Mouse (Mus musculus) testis, postnatal 14 days (tissue): ENCODE data around the gene Eps15.
A peak's percentile ranks its signal among the peaks of the same experiment; 100 is the strongest.

Source experiments
- DNase-seq: peaks from one replicate; pipeline ENCODE4 v3.0.0; 2021; ENCODE audit warnings: low spot score

Gene Eps15

DNA sequence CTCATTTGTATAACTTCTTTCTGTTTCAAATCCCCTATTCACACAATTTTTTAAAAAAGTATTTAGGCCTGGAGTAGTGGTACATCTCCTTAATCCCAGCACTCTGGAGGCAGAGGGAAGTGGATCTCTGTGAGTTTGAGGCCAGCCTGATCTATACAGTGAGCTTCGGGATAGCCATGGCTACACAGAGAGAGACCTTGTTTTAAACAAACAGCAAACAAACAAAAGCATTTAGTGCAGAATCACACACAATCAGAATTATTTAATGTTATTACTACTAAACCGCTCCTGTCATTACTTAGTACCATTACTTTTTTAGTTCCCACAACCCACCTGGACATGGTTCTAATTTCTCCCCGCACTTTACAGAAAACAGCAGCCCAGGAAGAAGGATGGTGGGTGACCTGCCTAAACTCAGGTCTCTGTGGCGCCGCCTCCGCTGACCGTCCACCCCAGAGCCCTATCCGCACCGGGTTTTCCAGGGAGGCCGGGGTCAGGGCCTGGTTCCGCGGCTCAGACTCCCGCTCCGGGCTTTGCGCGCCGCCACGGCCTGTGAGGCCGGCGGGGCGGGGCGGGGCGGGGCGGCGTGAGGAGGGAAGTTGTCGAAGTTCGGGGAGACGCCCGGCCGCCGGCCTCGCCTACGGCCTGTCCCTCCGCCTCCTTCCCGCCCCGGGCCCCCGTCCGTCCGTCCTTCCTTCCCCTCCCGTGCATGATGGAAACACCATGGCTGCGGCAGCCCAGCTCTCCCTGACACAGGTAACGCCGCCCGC lies at the start of gene Eps15:
Gene Eps15, plus strand, starts transcription at position 580 of the 770 bp plus-strand sequence.
- DNase-seq, result peak; percentile 94

DNA sequence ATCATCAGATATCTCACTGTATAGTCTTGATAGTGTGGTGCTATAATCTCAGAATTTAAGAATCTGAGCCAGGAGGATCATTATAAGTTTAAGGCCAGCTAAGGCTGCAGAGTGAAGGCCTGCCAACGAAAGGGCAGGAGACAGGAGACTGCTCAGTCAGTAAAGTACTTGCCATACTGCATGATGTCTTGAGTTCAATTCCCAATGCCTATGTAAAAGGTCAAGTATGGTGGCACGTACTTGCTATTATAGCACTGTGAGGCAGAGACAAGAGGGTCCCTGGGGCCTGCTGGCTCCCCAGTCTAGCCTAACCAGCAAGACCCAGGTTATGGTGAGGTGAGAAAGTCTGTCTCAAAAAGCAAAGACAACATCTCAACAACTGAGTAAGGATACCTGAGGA lies 45.9 kb upstream of the Eps15 start, which contains the start of gene Calr4:
Gene Calr4, plus strand, starts transcription at position 301 of the 400 bp plus-strand sequence.
- no peak for DNase-seq

DNA sequence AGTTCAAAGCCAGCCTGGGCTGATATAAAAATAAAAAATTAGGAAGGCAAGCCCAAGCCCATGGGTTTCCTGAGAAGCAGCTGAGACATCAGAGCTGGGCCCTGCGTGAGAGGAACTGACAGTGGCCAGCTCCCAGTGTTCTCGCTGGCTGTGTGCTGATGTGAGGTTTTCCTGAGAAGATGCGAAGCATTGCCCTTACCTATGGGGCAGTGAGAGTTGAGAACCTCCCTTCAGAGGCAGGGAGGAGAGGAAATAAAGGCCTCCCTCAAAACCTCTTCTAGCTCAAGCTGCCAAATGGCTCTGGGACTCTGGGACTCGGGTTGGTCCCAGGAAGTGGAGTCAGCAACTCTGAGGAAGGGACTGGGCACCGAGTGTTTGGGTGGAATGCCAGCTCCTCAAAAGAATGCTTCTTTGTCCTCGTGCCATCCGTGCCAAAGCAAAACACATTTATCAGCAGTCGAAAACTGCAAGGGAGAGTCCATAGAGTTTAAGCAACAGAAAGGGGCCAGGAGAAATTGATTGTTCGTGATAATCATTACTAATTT lies 45.2 kb upstream of the Eps15 start:
- peak; percentile 63 for DNase-seq

DNA sequence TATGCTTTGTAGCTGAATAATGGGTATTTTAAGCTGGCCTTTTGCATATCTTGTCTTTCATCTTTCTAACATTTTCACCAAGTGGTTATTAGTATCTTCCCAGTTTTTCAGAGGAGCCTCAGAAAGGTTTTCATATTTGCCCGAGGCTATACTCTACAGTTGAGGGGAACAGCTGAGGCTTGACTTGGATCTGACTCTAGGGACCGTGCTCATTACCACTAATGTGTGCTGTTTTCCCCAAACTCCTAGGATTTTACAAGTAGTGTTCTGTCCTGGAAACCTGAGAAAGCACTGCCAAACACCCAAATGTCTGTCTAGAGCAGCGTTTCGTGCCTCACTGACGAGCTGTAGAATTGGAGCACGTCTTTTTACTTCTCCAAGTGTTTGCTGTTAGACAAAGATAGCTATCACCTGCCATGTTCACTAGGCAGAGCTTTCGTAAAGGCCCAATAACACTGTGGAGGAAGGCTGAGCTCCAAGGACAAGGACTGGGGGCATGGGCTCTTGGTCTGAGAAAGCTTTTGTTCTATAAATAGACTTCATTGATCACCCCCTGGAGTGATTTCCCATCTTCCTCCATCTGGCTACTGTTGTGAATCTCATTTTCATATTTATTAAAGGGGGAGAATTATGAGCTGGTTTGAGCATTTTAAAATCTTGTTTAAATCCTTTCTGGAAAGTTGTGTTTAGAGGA lies 43.7 kb upstream of the Eps15 start:
- DNase-seq, result no peak

DNA sequence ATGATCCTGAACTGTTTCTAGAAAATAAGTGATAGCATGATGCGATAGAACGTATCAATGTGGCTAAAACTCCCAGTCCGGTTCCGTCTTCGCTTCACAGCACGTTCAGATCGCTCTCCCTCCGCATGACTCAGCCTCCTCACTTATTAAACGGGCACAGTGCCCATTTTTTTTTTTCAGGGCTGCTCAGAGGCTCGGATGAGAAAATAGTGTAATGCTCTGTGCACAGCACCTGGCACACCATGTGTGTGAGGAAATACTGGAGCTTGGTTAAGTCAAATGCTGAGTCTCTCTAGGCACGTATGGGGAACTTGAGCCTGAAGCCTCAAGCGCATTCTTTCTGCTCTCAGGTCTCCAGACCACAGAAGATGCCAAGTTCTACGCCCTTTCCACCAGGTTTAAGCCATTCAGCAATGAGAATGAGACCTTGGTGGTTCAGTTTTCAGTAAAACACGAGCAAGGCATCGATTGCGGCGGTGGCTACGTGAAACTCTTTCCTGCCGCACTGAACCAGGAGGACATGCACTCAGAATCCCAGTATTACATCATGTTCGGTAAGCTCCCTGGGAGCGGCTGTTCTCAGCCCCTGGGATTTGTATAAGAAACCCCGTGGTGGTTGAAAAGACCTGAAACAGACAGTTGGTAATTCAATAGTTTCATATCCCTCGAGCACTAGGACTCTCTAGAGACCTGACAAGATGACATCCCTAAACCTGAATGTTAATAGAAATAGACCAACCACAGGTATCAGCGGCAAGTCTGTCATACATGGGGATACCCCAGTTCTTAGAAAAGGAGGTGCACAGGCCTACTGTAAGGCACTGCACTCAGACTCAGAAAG lies 41.4 kb upstream of the Eps15 start:
- peak; percentile 58 for DNase-seq

DNA sequence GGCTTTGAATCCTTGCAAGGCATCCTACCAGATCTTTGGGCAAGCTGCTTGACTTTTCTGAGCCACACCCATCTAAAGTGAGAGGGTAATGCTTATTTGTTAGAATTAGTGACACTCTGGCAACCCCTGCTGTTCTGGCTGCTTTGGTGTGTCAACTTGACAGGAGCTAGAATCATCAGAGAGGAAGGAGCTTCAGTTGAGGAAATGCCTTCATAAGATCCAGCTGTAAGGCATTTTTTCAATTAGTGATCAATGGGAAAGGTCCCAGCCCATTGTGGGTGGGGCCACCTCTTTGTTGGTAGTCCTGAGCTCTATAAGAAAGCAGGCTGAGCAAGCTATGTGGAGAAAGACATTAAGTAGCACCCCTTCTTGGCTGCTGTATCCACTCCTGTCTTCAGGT lies 38.8 kb upstream of the Eps15 start:
- no peak for DNase-seq

DNA sequence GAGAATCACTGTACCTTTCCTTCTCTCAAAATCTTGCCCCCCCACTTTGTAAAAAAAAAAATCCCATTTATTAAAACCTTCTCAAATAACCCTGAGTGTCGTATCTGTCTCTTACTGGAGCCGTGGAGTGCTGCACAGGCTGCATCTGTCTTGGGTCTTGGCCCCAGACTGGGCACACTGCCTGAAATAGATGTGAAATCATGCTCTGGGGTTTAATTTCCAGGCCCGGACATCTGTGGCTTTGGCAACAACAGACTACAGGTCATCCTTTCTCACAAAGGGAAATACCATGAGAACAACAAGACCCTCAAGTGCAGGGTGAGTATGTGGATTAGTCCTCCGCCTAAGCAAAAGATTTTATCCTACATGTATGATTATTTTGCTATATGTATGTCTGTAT lies 38.1 kb upstream of the Eps15 start:
- peak; percentile 73 for DNase-seq

DNA sequence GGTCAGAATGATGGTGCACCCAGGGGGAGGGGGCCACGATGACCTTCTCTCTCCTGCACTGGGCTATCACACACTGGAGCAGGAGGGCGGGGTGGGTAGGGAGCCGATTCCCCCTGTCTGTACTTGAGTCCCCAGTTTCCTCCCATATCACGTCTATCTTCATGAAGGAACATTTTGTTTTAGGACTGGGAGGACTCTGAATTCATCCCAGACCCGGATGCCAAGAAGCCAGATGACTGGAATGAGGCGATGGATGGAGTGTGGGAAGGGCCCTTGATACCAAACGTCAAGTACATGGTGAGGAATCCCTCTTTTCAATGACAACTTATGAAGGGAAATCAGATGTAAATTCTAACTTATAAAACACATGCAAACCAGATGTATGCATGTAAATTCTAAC lies 35.6 kb upstream of the Eps15 start:
- peak; percentile 63 for DNase-seq

DNA sequence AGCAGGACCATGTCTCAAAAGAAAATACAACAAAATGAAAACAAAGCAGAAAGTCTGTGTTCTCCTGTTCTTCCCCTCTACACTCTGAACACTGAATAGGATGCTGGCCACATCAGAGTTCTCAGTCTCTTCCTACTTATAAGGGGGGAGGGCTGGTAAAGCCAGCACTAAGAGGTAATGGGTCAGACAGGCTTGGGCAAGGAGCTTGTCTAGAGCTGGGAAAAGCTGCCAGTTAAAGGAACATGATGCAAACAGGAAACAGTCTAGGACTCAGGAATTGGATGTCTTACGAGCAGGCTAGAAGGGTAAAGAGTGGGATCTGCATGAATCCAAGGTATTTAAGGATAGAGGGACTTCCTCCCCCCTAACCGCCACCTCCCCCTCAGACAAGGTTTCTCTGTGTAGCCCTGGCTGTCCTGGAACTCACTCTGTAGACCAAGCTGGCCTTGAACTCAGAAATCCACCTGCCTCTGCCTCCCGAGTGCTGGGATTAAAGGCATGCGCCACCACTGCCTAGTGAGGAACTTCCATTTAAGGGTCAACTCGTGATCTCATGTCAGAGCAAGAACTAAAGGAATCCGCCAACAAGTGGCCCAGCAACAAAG lies 35.0 kb upstream of the Eps15 start:
- DNase-seq, result no peak

DNA sequence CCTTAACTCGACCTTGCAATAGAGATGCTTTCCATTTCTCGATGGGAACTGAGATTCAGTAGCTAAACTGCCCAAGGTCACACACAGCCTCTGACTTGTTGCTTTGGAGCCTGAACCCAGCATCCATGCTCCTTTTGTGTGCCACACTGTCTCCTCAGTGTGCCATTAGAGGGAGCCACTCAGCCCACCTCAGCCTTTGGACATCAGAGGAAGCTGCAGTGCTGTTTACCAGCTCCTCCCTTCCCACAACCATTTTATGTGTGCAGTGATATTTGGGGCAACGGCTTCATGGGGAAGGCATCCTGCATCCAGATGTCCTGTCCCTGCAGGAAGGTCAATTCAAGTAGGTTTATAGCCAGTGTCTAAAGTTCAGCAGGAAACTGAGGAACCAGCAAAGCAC lies 28.5 kb upstream of the Eps15 start:
- DNase-seq, result no peak

DNA sequence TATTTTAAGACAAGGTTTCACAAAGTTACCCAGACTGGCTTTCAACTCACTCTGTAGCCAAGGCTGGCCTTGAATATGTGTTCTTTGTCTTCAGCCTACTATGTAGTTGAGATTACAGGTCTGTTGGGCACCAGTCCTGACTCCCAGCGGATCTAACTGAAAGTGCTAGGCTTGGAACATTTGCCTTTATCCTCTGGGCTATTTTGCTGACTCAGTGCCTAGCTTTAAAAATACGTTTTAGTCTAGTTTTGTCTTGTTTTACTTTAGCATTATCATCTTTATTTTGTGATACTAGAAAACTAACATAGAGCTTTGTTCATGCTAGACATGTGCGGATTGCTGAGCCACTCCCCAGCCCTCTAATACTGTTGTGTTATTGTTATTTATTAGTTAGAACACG lies 27.9 kb upstream of the Eps15 start:
- DNase-seq, result no peak

DNA sequence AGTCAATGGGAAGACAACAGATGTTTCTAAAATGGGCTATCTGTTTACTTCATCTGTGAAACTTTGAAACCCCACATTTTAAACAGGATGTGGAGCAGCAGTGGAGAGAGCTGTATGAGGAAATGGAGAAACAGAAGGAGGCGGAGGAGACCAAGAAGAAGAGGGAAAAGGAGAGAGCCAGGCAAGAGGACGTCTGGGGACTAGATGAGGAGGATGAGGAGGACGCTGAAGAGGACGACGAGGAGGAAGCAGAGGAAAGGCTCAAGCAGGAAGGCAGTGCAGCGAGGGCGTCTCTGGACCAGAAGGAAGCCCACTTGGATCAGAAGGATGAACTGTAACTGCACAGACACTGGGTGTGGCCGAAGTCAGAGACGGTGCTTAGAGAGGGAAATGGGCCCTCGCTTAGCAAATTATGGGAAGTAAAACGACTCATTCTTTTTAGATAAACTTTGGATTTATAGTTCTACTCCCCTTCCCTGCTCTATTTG lies 26.4 kb upstream of the Eps15 start:
- no peak for DNase-seq

DNA sequence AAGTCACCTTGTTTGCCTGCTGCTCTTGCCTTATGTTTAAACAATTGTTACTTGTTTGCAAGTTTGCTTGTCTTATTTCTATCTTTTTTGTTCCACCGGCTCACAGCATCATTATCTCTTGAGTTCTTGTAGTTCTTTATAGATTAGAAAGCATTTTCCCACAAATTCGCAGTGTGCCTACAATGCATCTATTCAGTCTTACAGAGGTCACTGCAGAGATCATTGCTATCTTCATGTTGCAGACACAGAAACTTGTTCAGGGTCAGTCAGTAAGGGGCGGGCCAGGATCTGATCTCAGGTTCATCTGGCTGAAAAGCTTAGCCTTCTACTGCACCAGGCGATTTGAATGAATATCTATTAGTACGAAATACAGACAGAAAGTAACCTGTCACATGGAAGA lies 25.6 kb upstream of the Eps15 start:
- DNase-seq, result peak; percentile 58

DNA sequence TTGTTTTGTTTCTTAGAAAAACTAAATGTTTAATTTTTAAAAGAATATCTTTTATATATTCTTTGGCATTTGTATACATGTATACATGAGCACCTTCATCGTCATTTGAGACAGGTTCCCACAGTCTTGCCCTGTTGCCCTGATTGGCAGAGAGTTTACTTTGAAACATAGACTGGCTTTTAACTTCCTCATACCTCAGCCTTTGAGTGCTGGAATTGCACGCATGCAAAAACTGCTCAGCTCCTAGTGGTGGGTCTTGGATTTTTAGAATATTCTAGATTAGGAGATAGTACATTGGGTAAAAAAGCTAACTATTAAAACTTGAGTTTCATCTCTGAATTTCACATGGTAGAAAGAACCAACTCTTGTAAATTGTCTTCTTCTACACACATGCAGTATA lies 24.7 kb upstream of the Eps15 start:
- DNase-seq, result no peak

DNA sequence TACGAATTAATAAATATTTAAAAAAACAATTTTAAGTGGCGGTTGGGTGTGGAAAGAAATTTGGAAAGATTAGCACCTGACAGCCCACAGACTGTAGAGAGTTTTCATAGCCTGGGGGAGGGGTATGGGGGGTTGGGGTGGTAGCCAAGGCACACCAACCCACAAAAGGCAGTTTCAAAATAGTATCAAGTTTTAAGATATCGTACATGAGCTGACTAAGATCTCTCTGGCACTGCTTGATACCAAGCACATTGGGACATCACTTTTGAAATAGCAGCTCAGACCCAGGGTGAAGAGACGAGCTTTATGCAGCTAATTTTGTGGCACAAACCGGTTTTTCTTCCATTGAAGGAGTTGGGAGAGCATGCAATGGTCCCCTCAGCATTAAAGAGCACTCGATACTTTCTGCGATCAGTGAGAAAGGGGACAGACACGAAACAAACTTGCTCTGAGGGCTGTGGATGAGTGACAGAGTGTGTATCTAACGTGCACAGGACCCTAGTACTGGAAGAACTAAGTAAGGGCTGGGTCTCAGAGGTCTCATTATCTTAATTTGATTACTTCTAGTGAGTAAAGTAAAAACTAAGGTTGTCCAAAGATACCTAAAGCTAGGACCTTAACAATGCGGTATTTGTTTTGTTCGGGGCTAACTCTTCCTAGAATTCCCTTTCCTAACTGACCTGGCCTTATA lies 24.2 kb upstream of the Eps15 start:
- DNase-seq, result no peak

DNA sequence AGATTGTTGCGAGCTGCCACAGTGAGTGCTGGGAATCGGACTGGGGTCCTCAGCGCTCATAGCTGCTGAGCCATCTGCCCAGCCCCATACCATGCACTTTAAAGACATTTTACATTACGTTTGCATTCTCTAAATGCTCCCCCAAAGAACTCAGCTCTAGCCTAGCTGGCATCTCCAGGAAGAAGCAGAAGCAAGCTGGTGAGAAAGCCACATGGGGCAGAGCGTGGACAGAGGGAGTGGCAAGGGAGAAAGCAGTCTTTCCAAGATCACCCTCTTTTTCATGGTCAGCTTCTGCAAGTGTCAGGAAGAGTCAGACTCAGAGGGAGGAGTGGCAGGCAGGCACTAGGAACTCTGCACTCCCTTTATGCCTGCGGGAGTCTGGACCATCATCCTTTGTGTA lies 23.3 kb upstream of the Eps15 start:
- DNase-seq, result no peak

DNA sequence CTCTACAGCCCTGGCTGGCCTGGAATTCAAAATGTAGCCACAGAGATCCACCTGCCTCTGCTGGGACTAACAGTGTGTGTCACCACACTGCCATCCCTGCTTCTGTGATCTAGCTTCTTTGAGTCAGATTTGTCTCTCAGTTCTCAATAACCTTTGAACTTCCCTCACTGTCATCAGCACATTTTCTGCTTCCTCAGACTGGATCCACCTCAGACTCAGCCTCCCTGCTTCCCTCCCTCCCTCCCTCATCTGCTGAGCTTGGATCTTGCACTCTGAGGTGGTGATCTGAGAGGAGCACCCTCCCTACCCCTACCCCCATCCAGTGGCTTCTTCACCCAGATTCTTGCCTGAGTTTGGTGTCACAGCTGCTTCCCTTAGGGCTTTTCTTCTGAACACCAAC lies 22.4 kb upstream of the Eps15 start:
- DNase-seq, result no peak

DNA sequence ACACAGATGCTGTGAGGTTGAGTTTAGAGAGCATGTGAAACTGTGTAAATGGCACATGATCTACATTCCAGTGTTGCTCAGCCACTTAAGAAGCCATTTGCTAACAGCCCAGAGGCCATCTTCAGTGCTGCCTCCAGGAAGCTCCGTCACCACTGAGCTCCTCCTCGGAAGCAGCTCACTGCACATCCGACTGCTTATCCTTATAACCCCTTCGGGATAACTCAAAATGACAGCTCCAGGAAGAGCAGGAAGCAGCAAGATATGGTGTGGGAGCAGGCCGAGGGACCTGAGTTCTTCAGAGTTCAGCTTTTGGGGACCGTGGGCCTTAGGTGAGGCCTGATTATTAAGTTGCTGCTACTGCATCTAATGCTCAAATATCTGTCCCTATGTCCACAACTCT lies 18.0 kb upstream of the Eps15 start:
- DNase-seq, result no peak

DNA sequence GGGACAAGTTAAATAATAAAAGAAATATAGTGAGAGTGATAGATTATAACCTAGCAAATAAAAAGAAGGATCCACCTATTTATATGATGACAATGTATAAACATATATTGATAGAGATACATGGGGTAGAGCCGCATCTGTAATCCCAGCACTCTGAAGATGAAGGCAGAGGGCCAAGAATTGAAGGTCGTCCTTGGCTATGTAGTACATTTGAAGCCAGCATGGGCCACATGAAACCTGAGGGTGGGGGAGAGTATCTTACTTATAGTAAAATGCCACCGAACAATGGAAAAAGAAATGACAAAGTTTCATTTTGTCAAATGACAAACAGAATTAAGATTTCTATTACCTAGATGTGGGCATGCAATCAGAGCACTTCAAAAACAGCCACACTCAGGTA lies 14.0 kb upstream of the Eps15 start:
- no peak for DNase-seq

DNA sequence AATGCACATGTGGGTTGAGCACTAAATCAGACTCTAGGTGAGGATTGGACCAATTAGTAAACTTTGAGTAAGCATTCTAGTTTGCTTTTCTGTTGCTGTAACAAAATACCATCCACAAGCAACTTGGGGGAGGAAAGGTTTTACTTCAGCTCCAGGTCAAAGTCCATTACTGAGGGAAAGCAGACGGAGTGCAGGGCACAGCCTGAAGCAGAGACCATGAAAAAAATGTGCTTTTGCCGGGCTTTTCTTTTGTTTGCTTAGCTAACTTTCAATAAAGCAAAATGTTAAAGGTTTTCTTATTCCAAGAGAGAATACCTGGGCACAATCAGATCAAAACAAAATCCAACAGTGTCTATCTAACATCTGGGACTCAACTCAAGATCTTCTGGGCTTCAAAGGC lies 13.3 kb upstream of the Eps15 start:
- DNase-seq, result no peak

DNA sequence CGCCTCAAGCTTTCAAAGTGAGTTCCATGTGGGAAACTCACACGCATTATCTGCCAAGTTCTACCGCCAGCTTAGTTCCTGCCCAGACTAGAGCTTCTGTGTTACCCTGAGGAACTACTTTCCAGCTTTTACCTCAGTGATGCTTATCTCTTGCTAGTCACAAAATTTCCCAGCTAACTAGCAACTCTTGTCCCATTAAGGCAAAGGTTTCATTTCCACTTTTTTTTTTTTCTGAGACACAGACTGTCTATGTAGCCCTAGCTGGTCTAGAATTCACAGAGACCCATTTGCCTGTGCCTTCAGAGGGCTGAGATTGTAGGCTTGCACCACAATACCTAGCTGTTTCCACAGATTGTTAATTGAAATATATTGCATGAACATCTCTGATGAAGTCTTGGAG lies 12.6 kb upstream of the Eps15 start:
- no peak for DNase-seq
